Mouse (Mus musculus) cerebellum, adult 2 months (tissue): ENCODE data around the gene Erc1.

Experiments used
- CTCF ChIP-seq: fragments of 200-500 bp; IDR thresholded peaks from 2 replicates; pipeline ENCODE4 v1.5.1; 2011; ENCODE audit warnings: low read depth, mild to moderate bottlenecking, control low read depth, low read length, moderate library complexity, borderline replicate concordance; ENCODE audit not compliant: insufficient read depth
- POLR2A ChIP-seq: fragments of 200-500 bp; IDR thresholded peaks from 2 replicates; pipeline ENCODE4 v1.6.1; 2011; ENCODE audit warnings: low read length, control low read depth, borderline replicate concordance; ENCODE audit not compliant: insufficient read depth

- no peak for TF ChIP-seq POLR2A
- TF ChIP-seq CTCF: no peak
Measured at GRCm38 (mm10) chr6:119715234-119715633, 132.7 kb downstream of the Erc1 start.
